Mouse (Mus musculus): ENCODE results near the gene Asb17.
A peak's percentile ranks its signal among the peaks of the same experiment; 100 is the strongest.
"Not testable (repeated sequence)": the region's sequence is repeated elsewhere in the genome, so short reads cannot be mapped to it uniquely, and the experiment has no call there.

Asb17 gene

DNA sequence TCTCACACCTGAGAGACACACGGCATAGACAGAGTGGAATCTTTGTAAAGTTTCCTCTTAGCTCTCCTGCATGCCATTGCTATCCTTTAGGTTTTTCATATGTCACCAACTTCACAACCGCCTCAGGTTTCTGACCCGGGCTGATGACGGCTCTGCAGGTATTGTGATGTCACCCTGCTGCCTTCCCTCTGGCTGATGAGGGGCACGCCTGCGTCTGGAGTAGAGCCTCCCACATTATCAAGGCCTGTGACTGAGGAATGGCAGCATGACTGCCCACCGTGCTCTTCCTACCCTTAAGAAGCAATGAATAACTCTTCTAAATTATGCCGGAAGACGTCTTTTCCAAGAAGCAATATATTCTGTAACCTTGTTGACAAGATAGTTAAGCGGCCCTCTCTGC is at the start of gene Asb17:
Asb17 (plus strand) TSS at position 180 of the 400 bp plus-strand sequence.
- no peak for DNase-seq

DNA sequence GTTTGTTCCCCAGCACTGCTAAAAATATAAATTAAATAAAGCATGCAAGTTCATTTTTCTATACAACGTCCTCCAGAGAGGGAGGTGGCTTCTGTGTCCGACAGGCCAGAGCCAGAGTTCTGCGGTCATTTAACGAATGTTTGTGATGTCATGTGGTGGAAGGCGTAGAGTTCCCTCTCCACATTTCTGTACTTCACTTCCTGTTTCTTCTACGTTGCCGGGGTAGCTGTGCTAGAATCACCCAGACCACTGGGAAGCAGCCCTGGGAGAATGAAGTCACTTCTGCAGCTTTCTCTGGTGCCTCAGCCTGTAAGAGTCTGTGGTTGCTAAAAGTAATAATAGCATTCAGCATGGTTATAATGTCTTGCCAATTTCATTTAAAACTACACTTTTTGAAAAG is 46.4 kb upstream of the Asb17 start:
- DNase-seq, result peak; percentile 9

DNA sequence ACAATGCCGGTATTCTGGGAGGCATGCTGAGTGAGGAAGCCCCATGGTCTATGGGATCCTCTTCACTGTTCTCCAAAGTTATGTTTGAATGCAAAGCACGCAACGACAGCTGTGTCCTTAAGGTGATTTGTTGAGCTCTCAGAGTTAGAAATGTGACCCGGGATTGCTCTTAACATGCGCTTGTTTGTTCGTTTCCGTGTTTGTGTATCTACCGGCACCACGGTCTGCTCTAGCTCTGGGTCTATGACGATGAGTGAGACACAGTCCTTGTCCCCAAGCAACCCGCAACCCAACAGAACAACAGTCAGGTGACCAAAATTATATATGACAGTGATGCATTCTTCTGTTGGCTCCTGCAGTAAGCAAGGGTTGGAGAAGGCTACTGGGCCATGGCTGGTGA is 44.4 kb upstream of the Asb17 start:
- DNase-seq, result no peak

DNA sequence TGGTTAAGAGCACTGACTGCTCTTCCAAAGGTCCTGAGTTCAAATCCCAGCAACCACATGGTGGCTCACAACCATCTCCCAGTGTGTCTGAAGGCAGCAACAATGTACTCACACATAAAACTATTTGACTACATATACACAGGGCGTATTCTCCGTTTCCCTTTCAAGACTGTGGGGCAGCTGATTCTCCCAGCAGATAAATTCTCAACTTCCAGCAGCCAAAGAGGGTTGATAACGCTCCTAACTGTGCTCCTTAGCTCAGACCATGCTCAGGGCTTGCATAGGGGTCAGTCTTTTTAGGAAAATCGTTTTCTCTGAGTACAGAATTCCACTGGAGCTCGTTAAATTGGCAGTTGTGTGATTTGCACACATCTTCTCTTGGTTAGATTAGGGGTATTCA is 43.3 kb upstream of the Asb17 start:
- no peak for DNase-seq

GRCm38 (mm10) chr3:153801541-153801940 is 42.5 kb upstream of the Asb17 start:
- no peak for DNase-seq

DNA sequence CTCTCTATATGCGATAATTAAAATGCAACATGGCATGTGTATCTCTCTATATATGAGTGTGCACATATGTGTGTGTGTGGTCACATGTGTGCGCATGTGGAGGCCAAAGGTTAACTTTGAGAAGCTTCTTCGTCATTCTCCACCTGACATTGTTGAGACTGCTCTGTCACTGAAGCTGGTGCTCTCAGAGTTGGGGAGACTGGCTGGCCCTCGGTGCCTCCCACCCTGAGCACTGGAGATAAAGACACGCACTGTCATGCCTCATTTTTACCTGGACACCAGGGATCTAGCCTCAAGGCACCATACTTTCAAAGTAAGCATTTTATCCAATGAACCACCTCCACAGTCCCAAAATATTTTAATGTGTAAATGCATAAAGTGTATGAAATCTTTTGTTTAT is 41.4 kb upstream of the Asb17 start:
- DNase-seq, result no peak

DNA sequence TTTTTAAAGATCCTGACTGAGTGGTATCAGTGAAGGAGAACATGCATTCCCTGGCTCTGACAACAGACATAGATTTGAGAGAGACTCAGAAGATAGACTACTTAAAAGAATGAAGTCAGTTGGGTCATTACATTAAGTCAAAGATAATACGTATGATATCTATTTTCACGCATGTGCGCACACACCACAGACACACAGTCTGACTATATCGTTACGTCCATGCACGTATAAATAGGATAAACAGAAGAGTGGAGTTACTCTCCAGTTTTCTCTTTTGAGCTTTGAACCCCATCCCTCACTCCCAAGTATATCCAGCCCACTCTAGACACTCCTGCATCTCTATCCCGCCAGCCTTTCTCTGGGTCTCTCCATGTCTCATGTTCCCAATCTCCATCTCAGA is 40.0 kb upstream of the Asb17 start:
- DNase-seq, result no peak

DNA sequence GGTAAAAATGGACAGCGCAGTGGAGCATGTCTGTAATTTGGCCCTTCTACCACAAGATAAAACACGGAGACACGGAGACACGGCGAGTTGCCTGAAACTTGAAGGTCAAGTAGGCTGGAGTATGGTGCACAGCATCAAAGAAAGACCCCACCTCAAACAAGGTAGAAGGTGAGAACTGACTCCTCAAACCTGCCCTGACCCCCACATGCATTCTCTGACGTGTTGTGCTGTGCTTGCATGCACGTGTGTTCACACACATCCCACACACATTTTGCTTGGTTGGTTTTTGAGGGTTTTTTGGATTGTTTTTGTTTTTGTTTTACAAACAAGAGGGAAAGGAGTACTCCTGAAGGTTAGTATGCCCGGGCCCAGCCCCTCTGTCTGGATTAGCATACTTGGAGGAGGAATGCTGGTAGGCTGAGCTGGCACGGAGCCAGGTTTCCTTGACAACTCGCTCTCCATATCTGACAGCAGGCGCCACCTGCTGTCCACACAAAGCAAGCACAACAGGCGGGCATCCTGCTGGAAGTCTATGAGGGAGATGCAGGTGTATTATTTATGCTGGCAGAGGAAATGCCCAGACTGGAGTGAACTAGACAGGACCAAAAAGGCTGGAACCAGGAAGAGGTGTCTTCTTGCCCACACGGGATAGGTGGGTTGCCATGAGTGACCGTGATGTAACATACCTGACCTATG is 37.8 kb upstream of the Asb17 start:
- DNase-seq, result peak; percentile 96

DNA sequence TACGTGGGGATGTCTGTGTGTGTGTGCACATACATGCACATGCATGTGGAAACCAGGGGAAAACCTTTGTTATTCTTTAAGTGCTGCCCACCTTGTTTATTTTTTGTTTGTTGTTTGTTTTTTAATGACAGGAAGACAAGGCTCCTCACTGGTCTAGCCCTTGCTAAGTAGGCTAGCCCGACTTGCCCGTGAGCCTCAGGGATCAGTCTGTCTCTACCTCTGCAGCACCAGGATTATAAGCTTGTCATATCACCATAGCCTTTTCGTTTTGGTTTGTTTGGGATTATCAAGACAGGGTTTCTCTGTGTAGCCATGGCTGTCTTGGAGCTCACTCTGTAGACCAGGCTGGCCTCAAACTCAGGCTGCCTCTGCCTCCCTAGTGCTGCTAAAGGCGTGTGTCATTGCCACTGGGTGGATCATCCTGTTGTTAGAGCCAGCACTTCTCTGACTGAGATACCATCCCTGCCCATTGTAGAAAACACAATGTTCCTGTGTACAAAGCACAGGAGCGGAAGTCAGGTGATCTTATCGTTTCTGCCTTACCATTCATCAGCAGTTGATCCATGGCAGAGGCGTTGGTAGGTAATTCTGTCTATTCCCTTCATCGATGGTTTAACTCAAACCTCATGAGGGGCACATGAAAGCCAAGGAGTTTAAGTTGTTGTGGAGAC is 37.1 kb upstream of the Asb17 start:
- DNase-seq, result no peak

GRCm38 (mm10) chr3:153807444-153808149 is 36.4 kb upstream of the Asb17 start:
- no peak for DNase-seq

GRCm38 (mm10) chr3:153808406-153808805 is 35.6 kb upstream of the Asb17 start:
- no peak for DNase-seq

DNA sequence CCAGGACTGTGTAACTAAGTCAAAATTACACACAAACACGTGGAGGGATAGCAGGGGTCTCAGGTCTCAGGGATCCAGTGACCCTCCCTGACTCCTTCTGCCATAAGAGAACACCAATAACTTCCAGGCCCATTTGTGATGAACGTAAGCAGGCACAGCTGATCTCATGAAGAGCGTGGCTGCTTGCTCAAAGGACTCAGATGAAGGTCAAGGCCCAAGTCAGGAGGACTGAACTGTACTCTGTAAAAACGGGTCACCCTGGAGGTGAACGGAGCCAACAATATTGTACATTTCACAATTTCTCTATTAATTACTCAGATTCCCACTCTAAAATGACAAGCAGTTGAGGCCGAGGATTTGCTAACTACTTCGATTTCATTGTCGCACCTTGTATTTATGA is 30.0 kb upstream of the Asb17 start:
- no peak for DNase-seq

DNA sequence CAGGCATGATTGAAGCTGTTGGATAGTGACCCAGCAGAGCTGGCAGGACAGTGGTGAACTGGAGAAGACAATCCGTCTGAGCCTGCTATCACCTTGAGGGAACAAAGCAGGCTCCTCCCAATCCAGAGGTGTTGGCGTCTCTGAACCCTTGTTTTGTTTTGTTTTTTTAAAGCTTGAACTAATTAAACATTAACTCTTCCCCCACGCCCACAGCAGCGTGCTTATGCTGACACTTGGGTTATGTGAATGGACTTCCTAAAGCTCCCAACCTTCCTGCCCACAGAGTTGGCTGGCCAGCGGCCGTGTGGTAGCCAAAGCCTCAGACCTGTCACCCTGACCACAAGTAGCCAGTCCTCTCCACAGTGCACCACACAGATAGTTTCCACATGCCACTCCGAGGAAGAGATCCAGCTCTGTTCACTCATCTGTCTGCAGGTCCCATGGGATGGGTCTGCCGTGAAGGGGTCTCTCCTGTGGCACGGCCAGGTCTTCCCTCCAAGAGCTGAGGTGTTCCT is 26.6 kb upstream of the Asb17 start:
- no peak for DNase-seq

DNA sequence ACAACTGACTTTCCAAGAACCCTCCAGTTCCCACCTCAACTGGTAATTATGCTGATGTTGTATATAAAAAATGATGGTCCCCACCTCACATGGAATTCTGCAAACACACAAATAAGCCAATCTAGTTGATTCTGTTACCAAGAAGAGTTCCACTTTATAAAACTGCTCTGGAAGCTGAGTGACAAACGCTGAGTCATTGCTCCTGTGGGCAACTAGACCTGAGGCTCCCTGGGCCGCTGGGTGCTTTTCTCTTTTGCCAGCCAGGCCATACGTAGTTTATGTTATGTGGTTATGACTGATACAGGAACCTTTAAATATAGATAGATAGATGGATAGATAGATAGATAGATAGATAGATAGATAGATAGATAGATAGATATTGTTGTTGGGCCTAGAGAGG is 25.3 kb upstream of the Asb17 start:
- no peak for DNase-seq

- no peak for DNase-seq
Observed at GRCm38 (mm10) chr3:153819438-153819837, 24.6 kb upstream of the Asb17 start.

DNA sequence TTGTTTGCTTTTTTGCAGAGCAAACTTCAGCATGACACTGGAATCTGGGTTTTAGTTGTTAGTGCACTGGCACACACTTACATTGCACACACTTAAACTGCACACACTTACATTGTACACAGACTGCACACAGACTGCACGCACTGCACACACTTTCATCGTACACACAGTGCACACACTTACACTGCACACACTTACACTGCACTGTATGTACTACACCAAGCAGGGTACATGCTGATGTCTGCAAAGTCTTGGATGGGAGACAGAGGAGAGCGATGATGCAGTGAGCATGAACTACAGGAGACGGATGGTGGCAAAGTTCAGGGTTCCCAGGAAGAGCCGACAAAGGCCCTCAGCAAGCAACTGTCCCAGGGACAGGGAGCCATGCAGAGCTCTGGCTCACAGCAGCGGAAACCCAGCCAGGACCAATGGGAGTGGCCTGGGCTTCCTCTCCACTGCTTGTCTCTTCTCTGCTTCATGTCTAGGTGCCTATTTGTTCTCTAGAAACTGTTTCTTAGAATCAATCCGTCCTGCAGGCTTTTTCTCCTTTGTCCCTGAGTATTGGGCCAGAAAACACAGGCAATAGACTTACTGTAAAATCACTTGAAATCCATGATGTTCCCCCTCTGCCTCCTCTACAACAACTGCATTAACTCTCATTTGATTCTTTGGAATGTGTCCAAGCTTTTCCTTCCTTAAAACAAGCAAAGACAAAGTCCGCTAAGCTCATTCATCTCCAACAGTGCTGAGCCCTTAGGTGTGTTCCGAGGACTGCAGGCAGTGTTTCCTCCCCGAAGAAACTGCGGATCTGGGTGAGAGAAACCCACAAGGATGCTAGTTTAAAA is 20.1 kb upstream of the Asb17 start:
- no peak for DNase-seq

DNA sequence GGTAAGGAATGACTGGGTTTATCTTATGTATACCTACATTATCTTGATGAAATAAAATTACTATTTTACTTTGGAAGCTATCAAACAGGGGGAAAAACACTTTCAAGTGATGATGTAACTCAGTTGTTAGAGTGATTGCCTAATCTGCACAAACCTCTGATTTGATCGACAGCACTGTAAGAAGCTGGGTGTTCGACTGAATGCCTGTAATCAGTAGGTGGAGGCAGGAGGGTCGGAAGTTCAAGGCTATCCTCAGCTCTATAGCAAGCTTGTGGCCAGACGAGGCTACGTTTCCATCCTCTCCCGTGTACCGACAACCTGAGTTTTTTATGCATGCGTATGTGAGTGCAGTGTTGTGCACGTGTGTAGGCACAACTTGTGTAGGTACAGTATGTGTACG is 18.8 kb upstream of the Asb17 start:
- DNase-seq, result no peak

DNA sequence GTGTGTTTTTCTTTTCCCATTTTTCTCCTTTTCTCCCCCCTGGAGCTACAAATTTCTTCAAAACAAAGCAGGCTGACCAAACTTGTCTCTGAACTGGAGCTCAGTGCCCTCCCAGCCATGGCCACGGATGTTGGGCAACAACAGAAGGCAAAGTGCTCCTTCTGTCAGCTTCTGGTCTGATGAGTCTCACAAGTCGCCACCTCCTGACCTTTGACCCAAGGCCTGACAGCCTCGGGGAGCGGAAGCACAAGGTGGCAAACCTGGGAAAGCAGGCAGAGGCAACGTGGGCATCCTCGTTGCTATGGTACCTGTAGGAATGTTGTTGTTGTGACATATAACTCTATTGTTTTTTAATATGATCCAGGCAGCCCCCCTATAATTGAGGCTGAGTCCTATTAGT is 17.4 kb upstream of the Asb17 start:
- no peak for DNase-seq

GRCm38 (mm10) chr3:153829788-153830187 is 14.2 kb upstream of the Asb17 start:
- not testable (repeated sequence) for DNase-seq

DNA sequence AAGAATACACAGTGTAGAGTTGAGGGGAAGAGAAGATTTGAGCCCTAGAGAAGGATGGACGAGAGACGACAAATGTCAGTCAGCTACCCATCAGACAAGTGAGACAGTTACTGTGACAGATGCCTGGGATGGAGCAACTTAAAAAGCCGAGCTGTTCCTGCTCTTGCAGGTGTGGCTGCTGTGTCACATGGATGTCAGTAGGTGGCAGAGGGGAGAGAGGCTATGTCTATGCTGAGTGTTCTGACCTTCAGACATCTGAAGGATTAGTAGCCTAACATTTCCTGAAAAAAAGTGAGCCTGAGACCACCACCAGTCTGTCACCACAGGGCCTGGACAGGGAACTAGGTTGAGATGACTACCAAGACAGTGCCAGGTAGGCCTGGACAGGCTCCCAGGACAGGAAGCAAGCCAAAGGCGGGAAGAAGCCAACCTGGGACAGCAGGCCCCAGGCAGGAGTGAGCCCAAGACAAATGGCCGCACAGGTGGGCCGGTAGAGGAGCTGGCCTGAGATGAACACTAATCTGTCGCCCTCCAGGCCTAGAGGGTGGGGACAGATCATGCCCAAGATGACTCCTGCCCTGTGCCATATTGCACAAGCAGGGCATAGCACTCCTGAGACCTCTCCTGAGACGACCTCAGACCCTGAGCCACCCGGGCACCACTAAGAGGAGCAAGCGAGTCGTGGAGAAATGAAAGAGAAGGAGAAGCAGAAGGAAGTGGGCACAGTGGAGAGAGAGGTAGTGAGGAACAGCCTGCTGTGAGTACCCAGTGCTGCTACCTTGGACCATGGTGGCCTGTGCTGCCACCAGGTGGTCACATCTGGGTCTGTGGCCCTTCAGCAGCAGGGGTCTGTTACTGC is 12.8 kb upstream of the Asb17 start:
- no peak for DNase-seq

DNA sequence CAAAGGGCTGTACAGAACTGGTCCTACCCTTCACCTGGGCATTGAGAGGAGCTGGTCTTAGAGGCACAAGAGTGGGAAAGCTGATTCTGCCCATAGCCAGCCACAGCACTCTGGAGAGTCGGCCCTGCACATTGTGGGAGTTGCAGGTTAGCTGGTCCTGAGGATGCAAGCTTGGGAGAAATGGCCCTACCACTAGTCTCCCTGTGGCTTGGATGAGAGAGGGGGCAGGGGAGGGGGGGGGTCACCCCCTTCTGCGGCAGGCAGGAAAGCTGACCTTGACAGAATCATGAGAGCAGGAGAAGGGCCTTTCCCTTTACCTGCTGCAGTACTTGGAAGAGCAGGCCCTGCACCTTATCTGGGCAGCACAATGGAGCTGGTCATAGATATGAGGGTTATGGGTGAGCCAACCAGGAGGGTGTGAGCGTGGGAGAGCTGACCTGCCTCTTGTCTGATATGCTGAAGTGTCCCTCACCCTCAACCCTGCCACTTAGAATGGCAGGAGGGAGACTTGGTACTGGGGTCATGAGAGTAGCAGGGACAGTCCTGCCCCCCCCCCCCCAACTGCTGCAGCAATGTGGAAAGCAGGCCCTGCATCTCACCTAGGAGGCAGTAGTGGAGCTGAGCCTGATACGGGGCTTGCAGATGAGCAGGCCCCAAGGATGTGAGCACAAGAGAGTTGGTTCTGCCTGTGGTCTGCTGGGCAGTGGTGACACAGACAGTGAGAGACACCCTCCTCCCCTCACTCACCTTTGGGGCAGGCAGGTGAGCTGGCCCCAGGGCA is 11.9 kb upstream of the Asb17 start:
- no peak for DNase-seq
